Mouse (Mus musculus) lung, adult 2 months (tissue): ENCODE results near the gene Dock3.

Experiments used
- CTCF ChIP-seq: fragments of 200-500 bp; IDR thresholded peaks from 2 replicates; pipeline ENCODE4 v1.5.1; 2011; ENCODE audit warnings: mild to moderate bottlenecking, low read length, control low read depth; ENCODE audit not compliant: insufficient read depth
- POLR2A ChIP-seq: fragments of 200-500 bp; IDR thresholded peaks from 2 replicates; pipeline ENCODE4 v1.6.1; 2011; ENCODE audit warnings: low read depth, mild to moderate bottlenecking, control low read depth, low read length, borderline replicate concordance; ENCODE audit errors: extremely low read depth

GRCm38 (mm10) chr9:107232140-107232539 is 431 bp upstream of the Dock3 start:
- no peak for TF ChIP-seq POLR2A
- TF ChIP-seq CTCF = no peak
